18 mouse cellular contexts compared by ENCODE assay signal in the genomic region with DNA sequence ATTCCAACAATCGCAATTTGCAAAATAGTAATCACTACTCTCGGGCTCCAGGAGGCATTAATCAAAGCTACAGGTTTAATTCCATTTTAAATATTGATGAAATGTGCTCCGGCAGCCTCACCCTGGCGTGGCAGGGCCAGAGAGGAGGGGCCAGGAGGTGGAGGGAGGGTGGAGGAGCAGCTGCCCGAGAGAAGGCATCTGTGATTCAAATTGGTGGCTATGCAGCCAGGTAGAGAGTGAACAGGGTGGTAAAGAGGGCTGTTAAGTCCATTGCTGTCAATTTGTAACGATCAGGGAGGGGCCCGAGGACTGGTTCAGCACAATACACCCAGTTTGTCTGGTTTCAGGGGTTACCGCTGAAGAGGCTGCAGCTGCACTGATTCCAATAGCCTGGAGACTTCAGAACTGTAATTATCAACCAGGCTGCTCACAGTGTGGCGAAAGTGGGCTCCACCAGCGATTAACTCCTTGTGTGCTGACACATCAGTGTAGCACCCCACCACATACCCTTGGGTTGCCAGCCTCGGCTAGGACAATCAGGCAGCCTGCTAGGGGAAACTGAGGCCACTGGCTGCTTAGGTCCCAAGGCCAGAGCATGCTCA. TPM values are rescaled to one million over a fixed set of nuclear protein-coding genes. Genes with fewer than 3 reads are reported as not detected.
A peak's percentile ranks its signal among the peaks of the same experiment; 100 is the strongest.
DNase-seq lines count a peak whose midpoint lies in the region; ATAC-seq lines count a peak whose summit lies in the region.
"Had no signal": no experiment of that assay in that cellular context is flagged by ENCODE, and none has a peak within 500 bp of the region (broad histone marks: within the 10 kb centered on the region; RNA-seq: fewer than 3 reads in every experiment).

No protein-coding gene starts in this region.

- H3K4me2 ChIP-seq in hindbrain, embryonic 12.5 days (replicated peaks): peak overlapping the region; percentile 37
- H3K4me2 ChIP-seq in midbrain, embryonic 14.5 days (ENCODE audit: low read length): peak overlapping the region; percentile 46

- no peaks in the 10 kb centered on the region for H3K9me3 ChIP-seq in hindbrain, embryonic 12.5 days (replicated peaks)
- no peaks in the 10 kb centered on the region for H3K9me3 ChIP-seq in midbrain, embryonic 14.5 days (ENCODE audit: control insufficient read depth, low read length)

- H3K4me1 ChIP-seq in hindbrain, embryonic 12.5 days: peaks cover 17% of the 10 kb centered on the region
- H3K4me1 ChIP-seq in midbrain, embryonic 14.5 days (ENCODE audit: control insufficient read depth, insufficient read depth, low read length): peaks cover 6% of the 10 kb centered on the region; the same call in 1 of the 2 replicates

- no peak overlapping the region for H3K9ac ChIP-seq in hindbrain, embryonic 12.5 days
- peak overlapping the region; percentile 26; the same call in 1 of the 2 replicates for H3K9ac ChIP-seq in midbrain, embryonic 14.5 days (replicated peaks; ENCODE audit: low read length)

- ATAC-seq in hindbrain, embryonic 12.5 days (ENCODE audit: low FRiP score): peak; percentile 69
- peak; percentile 41; the same call in 1 of the 2 replicates for ATAC-seq in midbrain, embryonic 14.5 days (ENCODE audit: low FRiP score, low TSS enrichment)

- no peaks in the 10 kb centered on the region for H3K36me3 ChIP-seq in hindbrain, embryonic 12.5 days
- H3K36me3 ChIP-seq in midbrain, embryonic 14.5 days (ENCODE audit: control insufficient read depth, insufficient read depth, low read length): no peaks in the 10 kb centered on the region

- WGBS in hindbrain, embryonic 12.5 days: 18% methylated on average over 11 of the region's 11 CpGs
- 23% methylated on average over 11 of the region's 11 CpGs for WGBS in midbrain, embryonic 14.5 days

- 0 out of 2 replicates have a peak overlapping the region, but pooled peaks have one; percentile 7 for H3K27ac ChIP-seq in hindbrain, embryonic 12.5 days
- no peak overlapping the region for H3K27ac ChIP-seq in midbrain, embryonic 14.5 days (replicated peaks; ENCODE audit: low read depth, low read length)

- H3K27me3 ChIP-seq in hindbrain, embryonic 12.5 days: no peaks in the 10 kb centered on the region; the same call in 1 of the 2 replicates
- no peaks in the 10 kb centered on the region for H3K27me3 ChIP-seq in midbrain, embryonic 14.5 days (ENCODE audit: control insufficient read depth, insufficient read depth, low read length)

- peak; percentile 8 for DNase-seq in embryo, embryonic 10.5 days (ENCODE audit: low spot score)
- DNase-seq in embryo, embryonic 9.5 days (ENCODE audit: extremely low spot score): no peak
- DNase-seq in ZHBTc4 (ENCODE audit: low read depth, low spot score): peak; percentile 49
- peak; percentile 41 for DNase-seq in midbrain, embryonic 14.5 days
- no peak for DNase-seq in spleen, postnatal 10 days (ENCODE audit: low spot score in 2 of 2)
- no peak for DNase-seq in adrenal gland, postnatal 10 days
- no peak for DNase-seq in cerebellum, postnatal 14 days
- DNase-seq: adrenal gland, adult 2 months; cerebellum, adult 18-20 months; gastrocnemius, postnatal 14 days; heart, postnatal 10 days; kidney, postnatal 25 days; lung, postnatal 10 days; right cerebral cortex, postnatal 4 days; thymus, adult 2 months had no signal

- H3K4me3 ChIP-seq in hindbrain, embryonic 12.5 days: peak overlapping the region; percentile 17; the same call in 1 of the 2 replicates
- 0 out of 2 replicates have a peak overlapping the region, but pooled peaks have one; percentile 7 for H3K4me3 ChIP-seq in midbrain, embryonic 14.5 days (replicated peaks; ENCODE audit: low read depth, low read length)
- H3K4me3 ChIP-seq: erythroblast, embryonic 14.5 days; myocyte had no signal

RNA-seq across cellular contexts. Expression of a gene that starts 27.9 kb away (rescaled TPM):
- 1.4 and 2.7 TPM in 2 replicates for polyA plus RNA-seq in hindbrain, embryonic 12.5 days (2016; fragmentation: Nextera tagmentation; extraction: Ambion mirVana)
- 0.46 TPM in 1 of 2 replicates, not detected in the other for polyA plus RNA-seq in midbrain, embryonic 14.5 days (2014; fragmentation: Nextera tagmentation; extraction: Ambion mirVana)
- 1 to 10 TPM; 5.8 to 8.1 TPM for total RNA-seq in adrenal gland, postnatal 10 days (2021)
- polyA plus RNA-seq: erythroblast, embryonic 14.5 days had no signal

RNA-seq across cellular contexts. Expression of a gene that starts 28.0 kb away (rescaled TPM):
- polyA plus RNA-seq in hindbrain, embryonic 12.5 days (2016; fragmentation: Nextera tagmentation; extraction: Ambion mirVana): 3.2 and 3.6 TPM in 2 replicates
- polyA plus RNA-seq in midbrain, embryonic 14.5 days (2014; fragmentation: Nextera tagmentation; extraction: Ambion mirVana): 0.54 and 1.5 TPM in 2 replicates
- total RNA-seq in adrenal gland, postnatal 10 days (2021): not detected
- total RNA-seq: adrenal gland, adult 2 months; gastrocnemius, postnatal 14 days; heart, postnatal 10 days had no signal
- polyA plus RNA-seq: adrenal gland, adult 2 months; erythroblast, embryonic 14.5 days had no signal

RNA-seq across cellular contexts. Expression of a gene that starts 28.1 kb away (rescaled TPM):
- 171 and 179 TPM in 2 replicates for polyA plus RNA-seq in hindbrain, embryonic 12.5 days (2016; fragmentation: Nextera tagmentation; extraction: Ambion mirVana)
- 263 and 316 TPM in 2 replicates for polyA plus RNA-seq in midbrain, embryonic 14.5 days (2014; fragmentation: Nextera tagmentation; extraction: Ambion mirVana)
- 100 to 1,000 TPM; 419 to 460 TPM for total RNA-seq in adrenal gland, postnatal 10 days (2021)

RNA-seq across cellular contexts. Expression of a gene that starts 58.9 kb away (rescaled TPM):
- 23.0 and 24.8 TPM in 2 replicates for polyA plus RNA-seq in hindbrain, embryonic 12.5 days (2016; fragmentation: Nextera tagmentation; extraction: Ambion mirVana)
- polyA plus RNA-seq in midbrain, embryonic 14.5 days (2014; fragmentation: Nextera tagmentation; extraction: Ambion mirVana): 30.6 and 33.6 TPM in 2 replicates
- total RNA-seq in adrenal gland, postnatal 10 days (2021): 10 to 100 TPM; 21.4 to 25.7 TPM

RNA-seq across cellular contexts. Expression of a gene that starts 59.3 kb away (rescaled TPM):
- 129 TPM in 2 replicates for polyA plus RNA-seq in hindbrain, embryonic 12.5 days (2016; fragmentation: Nextera tagmentation; extraction: Ambion mirVana)
- 151 and 172 TPM in 2 replicates for polyA plus RNA-seq in midbrain, embryonic 14.5 days (2014; fragmentation: Nextera tagmentation; extraction: Ambion mirVana)
- 10 to 100 TPM; 27.1 to 27.6 TPM for total RNA-seq in adrenal gland, postnatal 10 days (2021)

Comparison
In these comparisons a context has a peak if more than half of its experiments do, and no peak if none do; other contexts are left out.
1. DNase-seq: peak in embryo, embryonic 10.5 days (single experiment), ZHBTc4 (single experiment) and midbrain, embryonic 14.5 days (single experiment); none in embryo, embryonic 9.5 days (single experiment), spleen, postnatal 10 days (0 of 2), adrenal gland, postnatal 10 days (single experiment) and cerebellum, postnatal 14 days (0 of 2).